Mouse (Mus musculus) CH12F3 (cell line): ENCODE results near the gene Sun1.

Experiments
- in situ Hi-C: fragments of 300-500 bp; cut with MboI; formaldehyde crosslinking; loops from 2 replicates; pipeline ENCODE4 v1.14.3; 2020; ENCODE audit warnings: low sequenced_read_pairs

Gene Sun1

DNA sequence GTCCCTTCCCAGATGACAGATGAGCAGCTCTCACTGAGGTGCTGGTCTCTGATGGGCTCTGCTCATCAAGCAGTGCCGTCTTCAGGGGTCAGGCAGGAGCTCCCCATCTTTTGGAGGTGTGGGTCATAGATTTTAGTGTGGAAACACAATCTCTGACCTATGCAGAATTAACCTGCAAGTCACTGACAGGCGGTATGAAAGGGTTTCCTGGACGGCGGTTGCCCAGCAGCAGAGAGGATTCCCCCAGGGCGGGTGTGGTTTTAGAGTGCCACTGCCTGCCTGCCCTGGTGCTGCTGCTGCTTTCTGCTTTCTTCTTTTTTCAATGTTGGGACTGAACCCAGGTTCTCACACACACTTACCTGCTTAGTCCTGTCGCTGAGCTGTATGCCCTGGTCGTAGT, 6.1 kb downstream of the Sun1 start:
- in situ Hi-C loops: no loop called here

DNA sequence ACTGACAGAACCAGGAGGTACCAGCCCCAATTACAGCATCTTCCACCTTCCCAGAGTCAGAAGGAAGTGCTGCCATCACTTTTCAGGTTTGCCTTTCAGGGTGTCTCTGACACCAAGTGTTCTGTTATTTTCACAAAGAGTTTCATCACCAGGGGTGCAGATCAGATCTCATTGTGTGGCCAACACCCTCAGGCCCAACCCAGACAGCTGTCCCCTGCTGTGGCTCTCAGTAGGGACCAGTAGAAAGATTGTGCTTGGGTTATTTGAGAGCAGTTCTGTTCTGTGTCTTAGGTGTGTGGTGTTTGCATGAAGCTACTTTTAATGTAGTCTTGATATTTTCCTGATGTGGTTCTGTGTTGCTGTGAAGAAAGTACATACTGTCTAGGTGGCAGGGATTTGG, 7.7 kb downstream of the Sun1 start:
- in situ Hi-C loops: no loop called here

DNA sequence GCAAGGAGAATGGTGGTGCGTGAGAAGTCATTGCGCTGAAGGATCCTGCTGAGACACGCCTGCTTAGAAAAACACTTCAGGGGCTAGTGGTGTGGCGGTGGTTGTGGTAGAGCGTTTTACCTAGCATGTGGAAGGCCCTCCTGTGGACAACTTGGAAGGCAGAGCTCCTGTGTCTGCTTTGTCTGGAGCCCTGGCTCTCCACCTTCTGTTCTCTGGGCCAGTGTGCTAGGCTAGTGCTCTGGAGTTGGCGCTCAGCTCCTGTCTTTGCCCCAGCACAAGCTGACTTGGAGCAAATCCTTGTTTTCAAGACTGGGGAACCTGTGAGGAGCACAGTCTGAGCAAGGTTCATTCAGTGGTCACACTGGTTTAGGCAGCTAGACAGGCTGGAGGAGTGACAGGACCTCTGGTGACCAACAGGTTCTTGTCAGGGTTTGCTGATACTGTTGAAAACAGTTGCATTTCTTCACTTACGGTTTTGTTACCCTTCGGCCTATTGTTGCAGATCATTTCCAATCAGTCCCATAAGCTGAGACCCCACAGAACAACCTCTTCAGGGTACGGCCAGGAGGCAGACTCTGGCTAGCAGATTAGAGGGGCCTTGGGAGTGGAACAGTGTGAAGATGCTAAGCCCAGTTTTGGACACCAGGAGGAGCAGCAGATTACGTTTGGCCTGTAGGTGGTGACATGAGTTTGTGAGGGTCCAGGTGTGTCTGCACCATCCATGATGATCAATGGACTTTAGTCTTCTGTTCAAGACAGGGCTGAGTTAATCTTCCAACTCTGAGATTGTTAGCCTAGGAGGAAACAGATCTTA, 8.6 kb downstream of the Sun1 start:
- in situ Hi-C loops: no loop called here

DNA sequence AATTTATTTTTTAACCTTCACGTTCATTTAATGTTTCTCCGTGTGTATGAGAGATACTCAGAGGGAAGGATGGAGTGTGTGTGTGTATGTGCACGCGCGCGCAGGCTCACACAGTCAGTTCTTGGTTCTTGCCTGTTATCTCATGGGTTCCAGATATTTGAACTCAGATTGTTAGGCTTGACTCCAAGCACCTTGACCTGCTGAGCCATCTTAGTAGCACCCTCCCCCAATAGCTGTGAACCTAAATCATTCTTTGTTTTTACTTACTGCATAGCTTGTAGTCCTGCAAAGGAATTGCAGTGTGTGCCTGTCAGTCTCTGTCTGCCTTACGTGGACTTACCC, 9.2 kb downstream of the Sun1 start:
- in situ Hi-C loops: no loop called here

DNA sequence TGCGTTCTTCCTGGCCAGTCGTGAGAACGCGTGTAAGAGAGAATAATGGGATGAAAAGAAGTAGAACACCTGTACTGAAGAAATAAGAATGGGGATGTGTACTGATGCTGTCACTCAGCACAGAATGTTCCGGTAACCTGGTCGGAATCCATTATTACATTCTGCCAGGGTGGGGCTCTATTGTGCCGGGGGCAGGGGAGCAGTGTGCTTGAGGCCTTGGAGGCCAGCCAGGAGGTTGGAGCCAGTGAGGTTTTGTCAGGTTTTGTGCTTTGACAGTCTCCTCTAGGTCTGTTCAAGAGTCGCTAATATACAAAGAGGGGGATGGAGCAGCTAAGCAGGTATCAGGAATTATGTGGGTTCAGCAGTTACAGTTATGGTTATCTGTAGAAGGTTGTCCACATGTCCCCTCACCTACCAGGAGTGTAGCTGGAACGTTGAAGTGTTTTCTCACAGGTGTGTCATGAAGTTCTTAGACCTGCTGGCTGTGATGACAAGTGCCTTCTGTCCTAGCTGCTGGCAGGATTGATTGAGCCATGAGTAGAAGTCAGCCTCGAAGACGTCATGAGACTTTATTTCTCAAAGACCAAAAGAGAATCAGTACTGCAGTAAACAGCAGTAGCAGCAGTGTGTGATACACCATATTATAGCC, 11.4 kb downstream of the Sun1 start:
- in situ Hi-C loops: no loop called here

GRCm38 (mm10) chr5:139214298-139214697, 13.9 kb downstream of the Sun1 start:
- in situ Hi-C loops: no loop called here

GRCm38 (mm10) chr5:139215184-139215583, 14.7 kb downstream of the Sun1 start:
- in situ Hi-C loops: no loop called here

DNA sequence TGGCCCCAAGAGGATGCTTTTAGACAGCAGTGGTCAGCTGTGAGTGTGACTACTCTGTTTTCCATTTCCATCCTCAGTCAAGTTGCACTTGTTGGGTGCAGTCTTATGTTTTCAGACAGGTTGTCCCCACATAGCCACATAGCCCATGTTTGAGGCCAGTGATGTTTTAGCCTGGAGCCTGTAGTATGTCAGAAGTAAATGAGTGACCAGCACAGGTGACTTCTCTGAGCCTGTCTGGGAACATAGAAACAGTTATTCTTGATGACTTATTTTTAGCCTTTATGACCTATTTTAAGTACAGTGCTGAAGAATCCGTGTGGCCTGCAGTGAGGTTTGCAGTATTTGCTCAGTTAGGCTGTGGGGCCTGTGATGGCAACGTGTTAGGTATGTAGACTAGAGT, 15.7 kb downstream of the Sun1 start:
- in situ Hi-C loops: no loop called here

DNA sequence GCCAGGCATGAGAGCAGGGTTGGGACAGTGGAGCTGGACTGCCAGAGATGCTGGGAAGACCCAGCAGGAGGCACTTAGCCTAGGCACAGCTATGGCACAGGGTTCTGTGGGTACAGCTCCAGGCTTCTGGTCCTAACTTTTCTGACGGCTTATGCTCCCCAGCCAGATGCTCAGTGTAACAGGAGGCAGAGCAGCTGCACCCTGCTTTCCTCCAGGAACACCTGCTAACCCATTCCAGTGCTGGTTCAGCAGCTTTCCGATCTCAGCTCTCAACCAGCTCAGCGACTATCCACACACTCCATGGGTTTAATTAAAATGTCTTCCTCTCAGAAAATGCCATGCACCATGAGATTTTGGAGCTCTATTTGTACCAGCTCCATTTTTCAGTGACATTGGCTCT, 16.3 kb downstream of the Sun1 start:
- in situ Hi-C loops: no loop called here

DNA sequence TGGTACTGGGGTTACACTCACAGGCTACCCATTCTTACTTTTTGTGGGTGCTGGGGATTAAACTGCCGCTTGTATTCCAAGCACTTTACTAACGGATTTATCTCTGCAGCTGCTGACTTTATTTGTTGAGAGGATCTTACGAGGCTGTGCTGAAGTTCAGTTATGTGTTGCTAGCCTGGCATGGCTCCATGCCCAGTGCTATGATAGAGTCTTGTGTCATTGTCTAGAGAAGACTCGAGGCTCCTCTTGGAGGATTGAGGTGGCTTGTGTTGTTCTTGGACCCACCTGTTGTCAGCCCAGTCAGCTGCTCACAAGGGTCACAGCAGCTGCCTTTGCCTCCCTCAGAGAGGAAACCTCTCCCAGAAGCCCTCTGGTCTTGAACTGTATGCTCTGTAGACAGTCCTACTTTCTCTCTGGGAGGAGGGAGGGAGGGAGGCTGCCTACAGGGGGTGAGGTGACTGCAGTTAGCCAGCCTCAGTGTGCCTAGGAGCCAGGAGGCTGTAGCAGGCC, 19.6 kb downstream of the Sun1 start:
- in situ Hi-C loops: no loop called here

DNA sequence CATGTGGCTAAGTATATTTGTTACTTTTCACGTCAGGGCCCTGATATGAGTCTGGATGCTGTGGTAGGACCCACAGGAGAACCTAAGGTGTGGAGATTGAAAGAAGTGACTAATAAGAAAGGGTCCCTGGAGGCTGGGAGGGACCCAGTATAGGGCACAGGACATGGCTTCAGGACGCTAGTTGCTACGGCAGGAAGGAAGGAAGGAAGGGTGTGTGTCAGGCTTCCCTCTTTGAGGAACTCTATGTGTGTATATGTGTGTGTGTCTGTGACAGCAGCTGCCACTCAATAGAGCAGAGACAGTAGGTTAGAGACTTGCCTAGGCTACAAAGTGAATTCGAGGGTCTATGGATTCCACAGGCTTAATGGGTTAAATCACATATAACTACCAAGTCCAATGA, 20.2 kb downstream of the Sun1 start:
- in situ Hi-C loops: no loop called here

DNA sequence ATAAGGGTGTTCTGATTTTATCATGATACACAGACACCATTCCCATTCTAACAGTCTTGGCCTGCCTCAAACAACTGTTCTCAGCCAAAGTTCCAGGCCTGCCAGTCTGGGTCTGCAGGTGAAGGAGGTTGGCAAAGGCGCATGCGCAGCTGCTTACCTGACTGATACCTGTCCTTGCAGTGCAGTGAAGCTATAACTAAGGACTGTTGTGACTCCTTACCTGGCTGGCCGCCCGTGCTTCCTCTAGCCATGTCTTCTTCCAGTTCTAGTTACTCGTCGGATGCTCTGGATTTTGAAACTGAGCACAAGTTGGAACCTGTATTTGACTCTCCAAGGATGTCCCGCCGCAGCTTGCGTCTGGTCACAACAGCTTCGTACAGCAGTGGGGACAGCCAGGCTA, 22.9 kb downstream of the Sun1 start:
- in situ Hi-C loops: no loop called here

DNA sequence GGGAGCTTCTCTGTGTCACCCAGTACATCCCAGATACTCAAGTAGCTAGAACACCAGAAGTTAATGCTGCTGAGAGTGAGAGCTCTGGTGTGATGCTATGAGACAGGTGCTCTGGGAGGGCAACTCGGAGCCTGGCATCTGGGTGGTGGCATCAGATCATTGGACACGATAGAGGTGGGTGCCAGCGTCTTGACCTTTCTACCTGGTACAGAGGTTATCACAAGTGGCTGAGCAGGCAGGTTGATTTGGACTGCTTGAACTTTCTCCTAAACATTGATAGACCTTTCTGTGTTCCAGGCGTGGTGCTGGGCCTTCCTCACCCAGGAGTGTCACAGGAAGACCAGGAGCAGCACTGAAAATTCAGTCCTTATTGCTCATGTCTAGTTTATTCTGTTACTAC, 26.8 kb downstream of the Sun1 start:
- in situ Hi-C loops: no loop called here

- in situ Hi-C loops: no loop called here
Observed at GRCm38 (mm10) chr5:139227645-139228044, 27.2 kb downstream of the Sun1 start.

DNA sequence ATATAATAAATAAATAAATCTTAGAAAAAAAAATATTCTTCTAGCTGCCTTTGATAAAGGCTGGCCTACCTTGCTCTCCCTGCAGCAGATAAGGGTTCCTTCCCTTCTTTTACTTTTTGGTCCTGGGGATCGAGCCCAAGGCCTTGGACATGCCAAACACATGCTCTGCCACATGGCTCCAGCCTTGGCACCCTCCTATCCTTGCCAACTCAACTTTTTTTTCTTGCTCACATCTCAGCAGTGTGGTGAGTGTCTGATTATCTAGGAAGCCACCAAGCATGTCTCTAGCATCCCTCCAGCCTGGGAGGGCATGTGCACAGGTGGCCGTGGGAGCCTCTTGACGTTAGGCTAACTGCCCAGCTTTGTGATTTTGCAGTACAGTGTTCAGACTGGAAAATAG, 27.9 kb downstream of the Sun1 start:
- in situ Hi-C loops: no loop called here

GRCm38 (mm10) chr5:139229716-139230115, 29.3 kb downstream of the Sun1 start:
- in situ Hi-C loops: no loop called here

- in situ Hi-C loops: no loop called here
Observed at GRCm38 (mm10) chr5:139232083-139232482, 31.6 kb downstream of the Sun1 start.

DNA sequence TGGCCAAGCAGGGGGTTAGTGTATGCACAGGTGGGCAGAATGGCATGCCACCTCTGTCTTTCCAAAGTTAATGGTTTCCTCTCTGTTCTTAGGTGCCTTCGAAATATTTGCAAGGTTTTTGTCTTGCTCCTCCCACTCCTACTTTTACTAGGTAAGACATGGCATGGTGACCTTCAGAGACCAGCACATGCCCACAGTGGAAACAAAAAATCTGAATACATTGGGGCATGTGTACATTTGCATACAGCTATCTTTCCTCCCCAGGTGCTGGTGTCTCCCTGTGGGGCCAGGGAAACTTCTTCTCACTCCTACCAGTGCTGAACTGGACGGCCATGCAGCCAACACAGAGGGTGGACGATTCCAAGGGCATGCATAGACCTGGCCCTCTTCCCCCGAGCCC, 34.0 kb downstream of the Sun1 start:
- in situ Hi-C loops: no loop called here

- in situ Hi-C loops: no loop called here
Observed at GRCm38 (mm10) chr5:139237436-139237835, 37.0 kb downstream of the Sun1 start.

GRCm38 (mm10) chr5:139241022-139241761, 40.8 kb downstream of the Sun1 start:
- in situ Hi-C loops: no loop called here

DNA sequence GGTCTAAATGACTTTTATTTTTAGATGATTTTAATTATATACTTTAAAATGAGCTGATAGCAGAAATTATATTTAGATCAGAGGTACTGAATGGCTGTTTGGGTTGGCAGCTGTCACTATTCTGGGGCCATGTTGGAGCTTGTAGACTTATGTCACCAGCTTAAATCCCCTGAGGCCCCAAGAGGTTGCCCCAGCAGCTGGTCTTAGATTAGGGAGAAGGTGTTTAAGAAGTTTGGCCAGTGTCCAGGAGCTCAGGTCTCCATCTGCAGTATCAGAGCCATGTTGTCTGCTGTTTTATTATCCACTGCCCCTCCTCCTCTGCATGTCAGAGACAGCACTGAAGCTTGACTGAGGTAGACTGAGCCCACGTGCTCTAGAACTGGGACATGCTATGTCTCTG, 42.9 kb downstream of the Sun1 start:
- in situ Hi-C loops: no loop called here

DNA sequence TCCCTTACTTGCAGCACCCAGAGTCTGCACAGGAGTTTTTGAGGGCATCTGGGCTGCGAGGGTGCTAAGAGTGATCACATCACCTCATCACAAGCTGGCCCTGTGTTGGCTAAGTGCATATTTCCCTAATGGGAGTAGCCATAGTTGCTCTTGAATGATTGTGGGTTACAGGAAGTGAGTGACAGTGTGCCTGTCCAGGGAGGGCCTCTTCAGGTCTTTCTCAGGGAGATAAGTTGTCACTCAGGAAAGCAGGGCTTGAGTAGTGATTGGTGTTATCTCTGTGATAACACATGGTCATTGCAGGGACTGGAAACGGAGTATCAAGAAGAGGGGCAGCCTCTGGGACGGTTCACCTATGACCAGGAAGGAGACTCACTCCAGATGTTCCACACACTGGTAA, 47.3 kb downstream of the Sun1 start:
- in situ Hi-C loops: no loop called here
